Mouse (Mus musculus): ENCODE results near the gene Ltk.

DNA sequence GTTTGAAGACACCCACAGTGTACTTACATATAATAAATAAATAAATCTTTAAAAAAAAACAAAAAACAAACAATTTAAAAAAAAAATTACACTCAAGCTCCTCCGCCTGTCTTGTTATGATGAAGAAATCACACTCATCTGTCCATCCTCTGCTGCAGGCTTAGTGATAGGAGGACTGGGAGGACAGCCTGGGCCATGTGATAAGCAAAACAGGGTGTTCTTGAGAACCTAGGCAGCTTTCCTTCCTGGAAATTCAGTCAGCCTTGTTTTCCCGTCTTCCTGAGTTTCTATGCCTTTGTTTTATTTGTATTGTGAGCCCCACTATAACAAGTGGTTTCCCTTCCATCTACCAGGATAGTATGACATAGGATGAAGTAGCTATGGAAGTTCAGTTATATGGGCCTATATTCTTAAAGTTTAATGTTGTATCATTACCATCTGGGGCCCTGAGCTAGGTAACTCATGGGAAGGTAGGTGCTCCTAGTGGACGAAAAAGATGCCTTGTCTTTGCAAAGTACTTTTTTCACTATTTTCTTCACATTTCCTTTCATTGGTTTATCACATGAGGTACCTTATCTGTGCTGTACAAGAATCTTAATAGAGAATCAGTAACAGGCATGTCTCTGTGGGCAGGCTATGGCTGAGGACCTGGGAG lies 32.3 kb downstream of the Ltk start:
- TF ChIP-seq EP300 (IDR thresholded peaks at IDR 0.05; ENCODE audit: insufficient read depth, low read depth, low read length) (no peak), POLR2A (IDR thresholded peaks at IDR 0.05; ENCODE audit: insufficient read depth, low read depth, low read length) (no peak), CTCF (IDR thresholded peaks at IDR 0.05) (no peak)

Measured in heart, adult 2 months (tissue).